Mouse (Mus musculus): Measurements from ENCODE around the gene Map2.

The Map2 gene

GRCm38 (mm10) chr1:66320378-66321135 is 145.5 kb downstream of the Map2 start:
- DNase-seq = no peak

- no peak for DNase-seq
Observed at GRCm38 (mm10) chr1:66321136-66321502, 146.0 kb downstream of the Map2 start.

- peak; percentile 83 for DNase-seq
Observed at GRCm38 (mm10) chr1:66321631-66322142, 146.6 kb downstream of the Map2 start.

- DNase-seq = peak; percentile 75
Observed at GRCm38 (mm10) chr1:66323461-66323860, 148.4 kb downstream of the Map2 start.

GRCm38 (mm10) chr1:66324951-66325350 is 149.9 kb downstream of the Map2 start:
- DNase-seq = peak; percentile 29

- no peak for DNase-seq
Observed at GRCm38 (mm10) chr1:66328996-66329395, 153.9 kb downstream of the Map2 start.

- no peak for DNase-seq
Observed at GRCm38 (mm10) chr1:66329534-66329933, 154.5 kb downstream of the Map2 start.

- DNase-seq = no peak
Observed at GRCm38 (mm10) chr1:66335724-66336284, 160.7 kb downstream of the Map2 start.

- DNase-seq = no peak
Observed at GRCm38 (mm10) chr1:66339213-66339612, 164.1 kb downstream of the Map2 start.

- DNase-seq = no peak
Observed at GRCm38 (mm10) chr1:66348404-66349165, 173.5 kb downstream of the Map2 start.

- DNase-seq = no peak
Observed at GRCm38 (mm10) chr1:66349166-66349835, 174.2 kb downstream of the Map2 start.

GRCm38 (mm10) chr1:66351366-66351765 is 176.3 kb downstream of the Map2 start:
- DNase-seq = no peak

GRCm38 (mm10) chr1:66361799-66362198 is 186.7 kb downstream of the Map2 start:
- DNase-seq = no peak

GRCm38 (mm10) chr1:66363285-66363684 is 188.2 kb downstream of the Map2 start:
- no peak for DNase-seq

GRCm38 (mm10) chr1:66364386-66364785 is 189.3 kb downstream of the Map2 start:
- DNase-seq = no peak

- DNase-seq = peak; percentile 75
Observed at GRCm38 (mm10) chr1:66365600-66365999, 190.5 kb downstream of the Map2 start.

GRCm38 (mm10) chr1:66369486-66369885 is 194.4 kb downstream of the Map2 start:
- no peak for DNase-seq

- DNase-seq = no peak
Observed at GRCm38 (mm10) chr1:66371371-66371770, 196.3 kb downstream of the Map2 start.

GRCm38 (mm10) chr1:66386321-66386720 is 211.2 kb downstream of the Map2 start:
- no peak for DNase-seq

GRCm38 (mm10) chr1:66386751-66387452 is 211.8 kb downstream of the Map2 start:
- DNase-seq = peak; percentile 74

GRCm38 (mm10) chr1:66388561-66388960 is 213.5 kb downstream of the Map2 start:
- DNase-seq = peak; percentile 63

- no peak for DNase-seq
Observed at GRCm38 (mm10) chr1:66394944-66395637, 220.0 kb downstream of the Map2 start.

Data from right cerebral cortex, adult 18-20 months (tissue).